Mouse (Mus musculus) liver, embryonic 14.5 days (tissue): Measurements from ENCODE around the gene Bcr. TPM values are rescaled to one million over a fixed set of nuclear protein-coding genes. Genes with fewer than 3 reads are reported as not detected.

Experiments
- ATAC-seq: fragments of 200-750 bp; cut with Nextera tagmentation; 2 replicates; pipeline ENCODE4 v1.8.0; 2017; ENCODE audit warnings: moderate number of reproducible peaks, mild to moderate bottlenecking, moderate library complexity; ENCODE audit not compliant: insufficient read depth
- DNase-seq, 3 experiments: peaks; one replicate each; pipeline ENCODE4 v3.0.0-alpha.2; 2012 to 2013; ENCODE audit warnings: low read depth in 3 of 3, low spot score in 3 of 3
- H3K27ac ChIP-seq: fragments of 300-500 bp; sonication (generic); 2 replicates; pipeline ENCODE4 v1.5.1; 2014; ENCODE audit warnings: moderate library complexity, mild to moderate bottlenecking, control low read depth, inconsistent platforms
- H3K27me3 ChIP-seq: fragments of 300-500 bp; sonication (generic); 2 replicates; pipeline ENCODE4 v1.6.1; 2014; ENCODE audit warnings: mild to moderate bottlenecking, low read length, moderate library complexity; ENCODE audit not compliant: control insufficient read depth, insufficient read depth
- H3K36me3 ChIP-seq: fragments of 300-500 bp; sonication (generic); replicated peaks from 2 replicates; pipeline ENCODE4 v1.6.1; 2014; ENCODE audit warnings: low read depth; ENCODE audit not compliant: control insufficient read depth, insufficient read depth
- H3K4me1 ChIP-seq, 2 experiments: fragments of 200-500 bp in 1 of 2; fragments of 300-500 bp in 1 of 2; sonication (generic) in 1 of 2; replicated peaks; 2 replicates each; pipeline ENCODE4 v1.6.1; 2012 to 2014; ENCODE audit warnings: antibody characterized with exemption in 1 of 2, inconsistent platforms in 1 of 2, low read length in 1 of 2; ENCODE audit not compliant: control insufficient read depth in 2 of 2, insufficient read depth in 2 of 2
- H3K4me2 ChIP-seq: fragments of 300-500 bp; sonication (generic); 2 replicates; pipeline ENCODE4 v1.6.1; 2014; ENCODE audit warnings: low read depth, mild to moderate bottlenecking, control low read depth, moderate library complexity
- H3K4me3 ChIP-seq, 2 experiments: fragments of 200-500 bp in 1 of 2; fragments of 300-500 bp in 1 of 2; sonication (generic) in 1 of 2; 2 replicates each; pipeline ENCODE4 v1.5.1; 2012 to 2014; ENCODE audit warnings: low read depth in 2 of 2, low read length in 2 of 2, mild to moderate bottlenecking in 2 of 2, control low read depth in 1 of 2, inconsistent platforms in 1 of 2, moderate library complexity in 1 of 2; ENCODE audit not compliant: insufficient read depth in 1 of 2
- H3K9ac ChIP-seq: fragments of 300-500 bp; sonication (generic); replicated peaks from 2 replicates; pipeline ENCODE4 v1.6.1; 2014; ENCODE audit warnings: mild to moderate bottlenecking, control low read depth, moderate library complexity
- H3K9me3 ChIP-seq: fragments of 300-500 bp; sonication (generic); 2 replicates; pipeline ENCODE4 v1.6.1; 2016; ENCODE audit warnings: low read length, mixed read lengths; ENCODE audit not compliant: control insufficient read depth
- CTCF ChIP-seq: IDR thresholded peaks from 2 replicates; pipeline ENCODE4 v1.5.1; 2016; ENCODE audit warnings: antibody characterized with exemption, low read depth, control low read depth
- EP300 ChIP-seq: IDR thresholded peaks from 2 replicates; pipeline ENCODE4 v1.6.1; 2016; ENCODE audit warnings: antibody characterized with exemption, low read depth
- WGBS: fragments of 180-500 bp; shearing (Covaris S2); extraction: QIAGEN DNeasy Blood & Tissue Kit; methylation state at CpG from one replicate; pipeline ENCODE4 v1.1.7; 2014; ENCODE audit not compliant: insufficient replicate concordance; 5-methylcytosine and 5-hydroxymethylcytosine counted together
- polyA plus RNA-seq, 2 experiments: library from polyadenylated mRNA; depleted of rRNA in 1 of 2; stranded (reverse) in 1 of 2; unstranded in 1 of 2; fragments of >200 nt; fragmentation: Nextera tagmentation in 1 of 2; extraction: Ambion mirVana in 1 of 2; gene quantifications; 2 replicates each; pipeline versions ENCODE4 v1.2.1 to v1.2.3; 2012 to 2014

Bcr gene
- polyA plus RNA-seq, 2 experiments: 0.85 to 3.5 TPM

- ATAC-seq: no peak
- Histone ChIP-seq H3K36me3 (no peaks in the 10 kb centered on the region), H3K27ac (no peak overlapping the region), H3K4me3 (no peak overlapping the region), H3K4me2 (no peak overlapping the region), H3K4me1 (no peaks in the 10 kb centered on the region), H3K27me3 (no peaks in the 10 kb centered on the region), H3K9ac (no peak overlapping the region), H3K9me3 (no peaks in the 10 kb centered on the region)
- WGBS: 50% methylated on average over 1 of the region's 1 CpGs
- DNase-seq: no peak
- no peak for TF ChIP-seq CTCF
- no peak for TF ChIP-seq EP300
Measured at GRCm38 (mm10) chr10:75158356-75158755, 98.0 kb downstream of the Bcr start.

GRCm38 (mm10) chr10:75160171-75160900 is 99.9 kb downstream of the Bcr start:
- H3K4me1 ChIP-seq: no peaks in the 10 kb centered on the region
- no peak overlapping the region for H3K9ac ChIP-seq
- no peaks in the 10 kb centered on the region for H3K27me3 ChIP-seq
- no peak for ATAC-seq
- no peak for DNase-seq
- H3K9me3 ChIP-seq: no peaks in the 10 kb centered on the region
- TF ChIP-seq EP300: no peak
- TF ChIP-seq CTCF: peak; percentile 21; the same call in 1 of the 2 replicates
- no peak overlapping the region for H3K4me3 ChIP-seq
- no peak overlapping the region for H3K27ac ChIP-seq
- 75% methylated on average over 10 of the region's 10 CpGs for WGBS
- no peak overlapping the region for H3K4me2 ChIP-seq
- no peaks in the 10 kb centered on the region for H3K36me3 ChIP-seq

GRCm38 (mm10) chr10:75165825-75166481 is 105.6 kb downstream of the Bcr start:
- H3K36me3 ChIP-seq: no peaks in the 10 kb centered on the region
- H3K27me3 ChIP-seq: no peaks in the 10 kb centered on the region
- DNase-seq: no peak
- H3K27ac ChIP-seq: no peak overlapping the region
- H3K9me3 ChIP-seq: no peaks in the 10 kb centered on the region
- TF ChIP-seq EP300 (no peak), CTCF (no peak)
- no peak overlapping the region for H3K4me3 ChIP-seq
- H3K9ac ChIP-seq: no peak overlapping the region
- H3K4me2 ChIP-seq: no peak overlapping the region
- 59% methylated on average over 10 of the region's 10 CpGs for WGBS
- no peak for ATAC-seq
- no peaks in the 10 kb centered on the region for H3K4me1 ChIP-seq

- no peak overlapping the region for H3K27ac ChIP-seq
- H3K9ac ChIP-seq: no peak overlapping the region
- H3K4me3 ChIP-seq: no peak overlapping the region
- no peaks in the 10 kb centered on the region for H3K36me3 ChIP-seq
- H3K27me3 ChIP-seq: no peaks in the 10 kb centered on the region
- no peak for DNase-seq
- 74% methylated on average over 4 of the region's 4 CpGs for WGBS
- no peaks in the 10 kb centered on the region for H3K4me1 ChIP-seq
- TF ChIP-seq CTCF: no peak
- TF ChIP-seq EP300: no peak
- no peak overlapping the region for H3K4me2 ChIP-seq
- H3K9me3 ChIP-seq: no peaks in the 10 kb centered on the region
- ATAC-seq: no peak
Measured at GRCm38 (mm10) chr10:75166601-75167000, 106.2 kb downstream of the Bcr start.

GRCm38 (mm10) chr10:75170207-75170850 is 109.9 kb downstream of the Bcr start:
- Histone ChIP-seq H3K9ac (no peak overlapping the region), H3K4me1 (no peaks in the 10 kb centered on the region), H3K4me3 (no peak overlapping the region), H3K27ac (no peak overlapping the region), H3K4me2 (no peak overlapping the region), H3K27me3 (no peaks in the 10 kb centered on the region), H3K9me3 (no peaks in the 10 kb centered on the region), H3K36me3 (no peaks in the 10 kb centered on the region)
- 0 out of 2 replicates have a peak, but pooled peaks have one; percentile 41 for ATAC-seq
- no peak for DNase-seq
- 52% methylated on average over 12 of the region's 12 CpGs for WGBS
- TF ChIP-seq EP300: no peak
- no peak for TF ChIP-seq CTCF
